Mouse (Mus musculus) forebrain, postnatal 0 days (tissue): Measurements from ENCODE around the gene Krt12. TPM values are rescaled to one million over a fixed set of nuclear protein-coding genes. Genes with fewer than 3 reads are reported as not detected.

Experiments
- ATAC-seq: fragments of 200-750 bp; cut with Nextera tagmentation; 2 replicates; pipeline ENCODE4 v1.8.0; 2017; ENCODE audit warnings: mild to moderate bottlenecking, moderate library complexity
- DNase-seq: peaks from one replicate; pipeline ENCODE4 v3.0.0-alpha.2; 2015
- H3K27ac ChIP-seq: fragments of 300-500 bp; sonication (generic); 2 replicates; pipeline ENCODE4 v1.5.1; 2014; ENCODE audit warnings: low read depth, mild to moderate bottlenecking, antibody characterized with exemption, low read length, moderate library complexity, mixed read lengths
- H3K27me3 ChIP-seq: fragments of 300-500 bp; sonication (generic); 2 replicates; pipeline ENCODE4 v1.6.1; 2014; ENCODE audit warnings: mild to moderate bottlenecking, low read length, mixed read lengths; ENCODE audit not compliant: insufficient read depth
- H3K36me3 ChIP-seq: fragments of 300-500 bp; sonication (generic); 2 replicates; pipeline ENCODE4 v1.6.1; 2014; ENCODE audit warnings: mild to moderate bottlenecking, moderate library complexity; ENCODE audit not compliant: insufficient read depth
- H3K4me1 ChIP-seq: fragments of 300-500 bp; sonication (generic); 2 replicates; pipeline ENCODE4 v1.6.1; 2014; ENCODE audit warnings: antibody characterized with exemption; ENCODE audit not compliant: insufficient read depth
- H3K4me2 ChIP-seq: fragments of 300-500 bp; sonication (generic); 2 replicates; pipeline ENCODE4 v1.6.1; 2014; ENCODE audit warnings: low read depth, mild to moderate bottlenecking, moderate library complexity
- H3K4me3 ChIP-seq: fragments of 300-500 bp; sonication (generic); 2 replicates; pipeline ENCODE4 v1.5.1; 2014; ENCODE audit warnings: low read depth, low read length, mixed read lengths
- H3K9ac ChIP-seq: fragments of 300-500 bp; sonication (generic); 2 replicates; pipeline ENCODE4 v1.6.1; 2014; ENCODE audit warnings: mild to moderate bottlenecking
- H3K9me3 ChIP-seq: fragments of 300-500 bp; sonication (generic); 2 replicates; pipeline ENCODE4 v1.6.1; 2016; ENCODE audit warnings: low read length
- CTCF ChIP-seq: sonication (generic); IDR thresholded peaks from 2 replicates; pipeline ENCODE4 v1.5.1; 2016; ENCODE audit warnings: antibody characterized with exemption, control low read depth, low read depth
- WGBS: fragments of 180-500 bp; shearing (Covaris S2); extraction: QIAGEN DNeasy Blood & Tissue Kit; methylation state at CpG from one replicate; pipeline ENCODE4 v1.1.7; 2014; 5-methylcytosine and 5-hydroxymethylcytosine counted together
- polyA plus RNA-seq: library from polyadenylated mRNA; unstranded; fragments of >200 nt; fragmentation: Nextera tagmentation; extraction: Ambion mirVana; gene quantifications from 2 replicates; pipeline ENCODE4 v1.2.1, GENCODE M21; 2015
- total RNA-seq: library from RNA; depleted of rRNA; stranded (reverse); fragments of >200 nt; gene quantifications from 2 replicates; pipeline ENCODE4 v1.2.3, GENCODE M21; 2014

Krt12 gene
- total and polyA plus RNA-seq, 2 experiments from 2014 or later = 0.14 to 1.3 TPM

DNA sequence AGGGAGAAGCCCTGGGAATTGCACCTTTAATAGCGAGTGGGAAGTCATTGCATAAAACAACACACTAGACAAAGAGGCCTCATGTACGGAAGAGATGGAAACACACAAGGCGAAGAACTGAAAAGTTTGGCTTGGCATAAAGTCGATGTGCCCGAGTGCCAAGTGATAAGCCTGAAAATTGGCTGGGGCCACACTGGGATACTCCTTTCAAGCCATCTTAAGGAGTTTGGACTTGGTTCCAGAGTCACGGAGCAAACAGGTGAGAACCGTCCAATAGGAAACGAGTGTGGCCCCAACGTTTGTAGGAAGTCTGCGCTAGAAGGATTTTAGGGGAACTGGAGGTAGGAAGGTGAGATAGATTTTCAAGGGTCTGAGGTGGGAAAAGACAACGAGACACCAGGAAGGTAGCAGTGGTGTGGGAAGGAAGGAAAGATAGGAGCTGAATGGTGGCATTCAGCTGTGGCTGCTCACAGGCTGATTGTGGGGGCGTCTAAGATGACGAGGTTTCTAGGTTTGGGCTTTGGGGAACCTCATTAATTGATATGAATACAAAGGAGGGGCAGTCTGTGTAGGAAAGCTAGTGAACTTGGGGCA, 22.0 kb downstream of the Krt12 start:
- no peak overlapping the region for H3K9ac ChIP-seq
- no peaks in the 10 kb centered on the region for H3K9me3 ChIP-seq
- H3K27me3 ChIP-seq = no peaks in the 10 kb centered on the region
- H3K4me3 ChIP-seq = no peak overlapping the region
- TF ChIP-seq CTCF = no peak
- no peak overlapping the region for H3K4me2 ChIP-seq
- 87% methylated on average over 13 of the region's 13 CpGs for WGBS
- H3K4me1 ChIP-seq = no peaks in the 10 kb centered on the region
- ATAC-seq (no peak), DNase-seq (no peak)
- H3K36me3 ChIP-seq = no peaks in the 10 kb centered on the region
- H3K27ac ChIP-seq = no peak overlapping the region

DNA sequence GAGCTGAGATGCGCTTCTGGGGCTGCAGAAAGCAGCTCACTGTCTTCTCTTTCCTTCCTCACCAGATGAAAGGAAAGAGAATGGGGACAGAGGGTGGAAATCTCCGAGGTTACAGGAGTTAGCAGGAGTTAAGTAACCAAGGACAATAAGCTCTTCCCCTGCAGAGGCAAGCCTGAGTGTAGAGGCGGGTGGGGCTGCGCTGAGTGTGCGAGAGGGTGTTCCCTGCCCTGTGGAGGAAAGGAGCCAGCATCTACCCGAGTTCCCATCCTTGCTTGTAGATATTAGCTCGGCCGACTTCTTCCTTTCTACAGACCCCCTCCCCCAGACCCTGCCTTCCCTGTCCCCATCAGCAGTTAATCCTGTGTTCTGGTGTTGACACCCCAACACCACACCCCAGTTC, 23.2 kb downstream of the Krt12 start:
- Histone ChIP-seq H3K36me3 (no peaks in the 10 kb centered on the region), H3K27me3 (no peaks in the 10 kb centered on the region), H3K27ac (no peak overlapping the region), H3K9me3 (no peaks in the 10 kb centered on the region), H3K4me1 (no peaks in the 10 kb centered on the region), H3K4me2 (no peak overlapping the region), H3K4me3 (no peak overlapping the region), H3K9ac (no peak overlapping the region)
- ATAC-seq = no peak
- DNase-seq = no peak
- no peak for TF ChIP-seq CTCF
- 48% methylated on average over 8 of the region's 8 CpGs for WGBS

GRCm38 (mm10) chr11:99398084-99398483, 24.0 kb downstream of the Krt12 start:
- DNase-seq (no peak), ATAC-seq (no peak)
- H3K9ac ChIP-seq = no peak overlapping the region
- no peak for TF ChIP-seq CTCF
- H3K27me3 ChIP-seq = no peaks in the 10 kb centered on the region
- no peaks in the 10 kb centered on the region for H3K36me3 ChIP-seq
- no peak overlapping the region for H3K27ac ChIP-seq
- no peak overlapping the region for H3K4me2 ChIP-seq
- no peak overlapping the region for H3K4me3 ChIP-seq
- 82% methylated on average over 3 of the region's 3 CpGs for WGBS
- H3K4me1 ChIP-seq = no peaks in the 10 kb centered on the region
- H3K9me3 ChIP-seq = no peaks in the 10 kb centered on the region

DNA sequence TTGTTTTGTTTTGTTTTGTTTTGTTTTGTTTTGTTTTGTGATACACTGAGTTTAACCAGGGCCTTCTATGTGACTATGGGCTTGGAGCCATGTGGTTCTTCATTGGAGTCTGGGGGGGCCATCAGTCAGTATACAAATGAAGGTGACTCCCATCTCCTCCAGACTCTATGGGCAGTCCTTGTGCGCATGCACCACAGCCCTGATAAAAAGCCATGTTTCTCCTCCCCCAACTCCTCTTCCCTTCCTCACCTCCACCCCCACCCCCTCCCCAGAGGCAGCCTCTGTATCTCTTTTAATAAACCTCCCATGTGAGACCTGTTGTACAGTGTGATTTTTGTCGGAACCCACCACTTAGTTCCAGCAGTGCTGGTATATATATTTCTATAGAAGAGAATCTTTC, 25.4 kb downstream of the Krt12 start:
- Histone ChIP-seq H3K9ac (no peak overlapping the region), H3K27me3 (no peaks in the 10 kb centered on the region), H3K4me1 (no peaks in the 10 kb centered on the region), H3K27ac (no peak overlapping the region), H3K4me2 (no peak overlapping the region), H3K36me3 (no peaks in the 10 kb centered on the region), H3K9me3 (no peaks in the 10 kb centered on the region), H3K4me3 (no peak overlapping the region)
- DNase-seq (no peak), ATAC-seq (no peak)
- no peak for TF ChIP-seq CTCF
- 50% methylated on average over 2 of the region's 2 CpGs for WGBS

DNA sequence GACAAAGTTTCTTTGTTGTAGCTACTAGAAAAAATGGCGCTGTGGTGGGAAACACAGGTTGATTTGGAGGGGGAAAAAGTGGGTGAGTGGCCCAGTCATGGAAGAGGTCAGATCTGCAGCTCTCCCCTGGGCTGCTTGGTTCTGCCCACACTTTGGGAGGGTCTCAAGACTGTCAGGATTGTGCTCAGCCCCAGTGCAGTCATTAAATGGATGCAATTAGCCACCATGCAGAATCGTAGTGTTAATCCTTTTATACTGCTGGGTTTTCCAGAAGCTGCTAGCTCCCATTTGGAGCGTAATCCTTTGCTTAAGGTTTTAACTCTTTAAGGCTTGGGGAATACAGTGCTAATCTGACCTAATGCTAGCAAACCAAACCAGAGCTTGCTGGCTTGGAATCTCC, 26.0 kb downstream of the Krt12 start:
- Histone ChIP-seq H3K9ac (no peak overlapping the region), H3K4me3 (no peak overlapping the region), H3K36me3 (no peaks in the 10 kb centered on the region), H3K4me2 (no peak overlapping the region), H3K27ac (no peak overlapping the region), H3K9me3 (no peaks in the 10 kb centered on the region), H3K27me3 (no peaks in the 10 kb centered on the region), H3K4me1 (no peaks in the 10 kb centered on the region)
- ATAC-seq (no peak), DNase-seq (no peak)
- WGBS = 4% methylated on average over 3 of the region's 3 CpGs
- no peak for TF ChIP-seq CTCF

DNA sequence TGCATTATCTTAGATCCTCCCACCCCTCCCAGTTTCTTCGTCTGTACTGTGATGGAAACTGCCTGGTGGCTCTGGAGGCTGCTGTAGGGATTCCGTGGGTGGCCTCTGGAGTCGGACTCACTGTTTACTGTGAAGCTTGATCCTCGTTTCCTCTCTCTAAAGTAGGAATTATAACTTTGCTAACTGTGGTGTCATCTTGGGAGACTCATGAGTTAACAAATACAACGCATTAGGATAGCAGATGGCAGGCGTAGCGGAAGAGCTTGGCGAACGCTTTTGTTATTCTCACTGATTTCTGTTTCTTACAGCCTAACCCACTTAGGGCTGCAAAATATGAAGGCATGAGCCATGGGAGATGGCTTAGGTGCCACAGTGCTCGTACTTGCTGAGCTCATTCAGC, 29.6 kb downstream of the Krt12 start:
- Histone ChIP-seq H3K9me3 (no peaks in the 10 kb centered on the region), H3K4me1 (no peaks in the 10 kb centered on the region), H3K27ac (0 out of 2 replicates have a peak overlapping the region, but pooled peaks have one; percentile 29), H3K4me2 (no peak overlapping the region), H3K27me3 (no peaks in the 10 kb centered on the region), H3K9ac (no peak overlapping the region), H3K4me3 (no peak overlapping the region), H3K36me3 (no peaks in the 10 kb centered on the region)
- TF ChIP-seq CTCF = no peak
- DNase-seq = peak; percentile 55
- peak; percentile 36; the same call in 1 of the 2 replicates for ATAC-seq
- 67% methylated on average over 10 of the region's 10 CpGs for WGBS

DNA sequence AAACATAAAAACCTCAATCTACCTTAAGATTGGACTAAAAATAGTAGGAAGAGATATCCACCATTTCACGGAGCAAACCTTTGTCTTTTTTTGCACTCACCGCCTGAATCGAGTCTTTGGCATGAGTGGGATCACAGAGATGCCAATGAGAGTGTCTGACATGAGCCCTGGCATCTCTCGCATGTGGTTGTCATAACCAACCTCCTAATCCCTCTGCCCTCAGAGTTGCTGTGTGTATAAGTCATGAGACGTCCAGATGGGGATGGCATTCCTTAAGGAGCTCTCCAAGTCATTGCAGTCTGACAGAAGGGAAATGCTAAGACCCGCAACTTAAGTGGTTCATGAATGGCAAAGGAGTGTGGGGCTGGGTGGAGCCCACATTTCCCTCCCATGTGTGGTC, 30.7 kb downstream of the Krt12 start:
- no peaks in the 10 kb centered on the region for H3K36me3 ChIP-seq
- no peaks in the 10 kb centered on the region for H3K4me1 ChIP-seq
- H3K9ac ChIP-seq = no peak overlapping the region
- no peak overlapping the region for H3K4me3 ChIP-seq
- ATAC-seq = peak; percentile 54; the same call in 1 of the 2 replicates
- TF ChIP-seq CTCF = no peak
- H3K4me2 ChIP-seq = no peak overlapping the region
- H3K27ac ChIP-seq = no peak overlapping the region
- H3K27me3 ChIP-seq = no peaks in the 10 kb centered on the region
- DNase-seq = no peak
- no peaks in the 10 kb centered on the region for H3K9me3 ChIP-seq
- 74% methylated on average over 6 of the region's 6 CpGs for WGBS
